Mouse (Mus musculus): ENCODE data around the gene Rora.

- TF ChIP-seq CEBPB (IDR thresholded peaks at IDR 0.05; ENCODE audit: insufficient read depth, poor library complexity, severe bottlenecking) (no peak), MAX (IDR thresholded peaks at IDR 0.05; ENCODE audit: low read depth) (no peak)
Measured at GRCm38 (mm10) chr9:69237316-69237715, 583.7 kb downstream of the Rora start.
